Mouse (Mus musculus) limb, embryonic 12.5 days (tissue): ENCODE results near the gene Rhob. TPM values are rescaled to one million over a fixed set of nuclear protein-coding genes. Genes with fewer than 3 reads are reported as not detected.

ENCODE experiments used
- ATAC-seq: fragments of 200-750 bp; cut with Nextera tagmentation; 2 replicates; pipeline ENCODE4 v1.8.0; 2017; ENCODE audit warnings: low read depth, moderate TSS enrichment; ENCODE audit not compliant: insufficient number of reproducible peaks, insufficient read depth, low FRiP score, low TSS enrichment
- H3K27ac ChIP-seq: fragments of 300-500 bp; sonication (generic); 2 replicates; pipeline ENCODE4 v1.5.1; 2016; ENCODE audit warnings: mild to moderate bottlenecking, moderate library complexity
- H3K27me3 ChIP-seq: fragments of 300-500 bp; sonication (generic); 2 replicates; pipeline ENCODE4 v1.6.1; 2016; ENCODE audit warnings: mild to moderate bottlenecking, moderate library complexity
- H3K36me3 ChIP-seq: fragments of 300-500 bp; sonication (generic); 2 replicates; pipeline ENCODE4 v1.6.1; 2016; ENCODE audit warnings: mild to moderate bottlenecking, moderate library complexity
- H3K4me1 ChIP-seq: fragments of 300-500 bp; sonication (generic); replicated peaks from 2 replicates; pipeline ENCODE4 v1.6.1; 2016
- H3K4me2 ChIP-seq: fragments of 300-500 bp; sonication (generic); 2 replicates; pipeline ENCODE4 v1.6.1; 2016; ENCODE audit warnings: mild to moderate bottlenecking, moderate library complexity
- H3K4me3 ChIP-seq: fragments of 300-500 bp; sonication (generic); replicated peaks from 2 replicates; pipeline ENCODE4 v1.5.1; 2016; ENCODE audit warnings: mild to moderate bottlenecking
- H3K9ac ChIP-seq: fragments of 300-500 bp; sonication (generic); replicated peaks from 2 replicates; pipeline ENCODE4 v1.6.1; 2016; ENCODE audit warnings: mild to moderate bottlenecking, moderate library complexity
- H3K9me3 ChIP-seq: fragments of 300-500 bp; sonication (generic); 2 replicates; pipeline ENCODE4 v1.6.1; 2016; ENCODE audit warnings: mild to moderate bottlenecking, moderate library complexity
- WGBS: fragments of 180-500 bp; shearing (Covaris S2); methylation state at CpG from one replicate; pipeline ENCODE4 v1.1.7; 2016; 5-methylcytosine and 5-hydroxymethylcytosine counted together
- polyA plus RNA-seq: library from polyadenylated mRNA; unstranded; fragments of >200 nt; fragmentation: Nextera tagmentation; extraction: Ambion mirVana; gene quantifications from 2 replicates; pipeline ENCODE4 v1.2.1, GENCODE M21; 2016

Rhob gene
- polyA plus RNA-seq, 1 experiment from 2014 or later, result 35.1 TPM

- ATAC-seq, result no peak
- Histone ChIP-seq H3K27me3 (no peaks in the 10 kb centered on the region), H3K27ac (no peak overlapping the region), H3K4me2 (no peak overlapping the region), H3K36me3 (no peaks in the 10 kb centered on the region), H3K9ac (no peak overlapping the region), H3K4me3 (no peak overlapping the region), H3K9me3 (no peaks in the 10 kb centered on the region), H3K4me1 (peaks cover 22% of the 10 kb centered on the region)
- 11% methylated on average over 6 of the region's 6 CpGs for WGBS
Observed at GRCm38 (mm10) chr12:8502546-8502945, 2.7 kb upstream of the Rhob start.

GRCm38 (mm10) chr12:8501571-8502305 is 1.9 kb upstream of the Rhob start:
- no peak overlapping the region for H3K27ac ChIP-seq
- WGBS, result 87% methylated on average over 14 of the region's 14 CpGs
- H3K36me3 ChIP-seq, result no peaks in the 10 kb centered on the region
- ATAC-seq, result no peak
- H3K9ac ChIP-seq, result no peak overlapping the region
- no peak overlapping the region for H3K4me2 ChIP-seq
- no peaks in the 10 kb centered on the region for H3K9me3 ChIP-seq
- peaks cover 29% of the 10 kb centered on the region for H3K4me1 ChIP-seq
- no peak overlapping the region for H3K4me3 ChIP-seq
- no peaks in the 10 kb centered on the region for H3K27me3 ChIP-seq

- Histone ChIP-seq H3K4me1 (peaks cover 36% of the 10 kb centered on the region), H3K27ac (peak overlapping the region; percentile 99), H3K36me3 (no peaks in the 10 kb centered on the region), H3K27me3 (no peaks in the 10 kb centered on the region), H3K9ac (peak overlapping the region; percentile 93), H3K4me3 (peak overlapping the region; percentile 77), H3K9me3 (no peaks in the 10 kb centered on the region), H3K4me2 (peak overlapping the region; percentile 94)
- 53% methylated on average over 17 of the region's 17 CpGs for WGBS
- no peak for ATAC-seq
Observed at GRCm38 (mm10) chr12:8500597-8501570, 1.1 kb upstream of the Rhob start.

- Histone ChIP-seq H3K4me1 (peaks cover 39% of the 10 kb centered on the region), H3K27ac (peak overlapping the region; percentile 99), H3K4me2 (peak overlapping the region; percentile 94), H3K9ac (peak overlapping the region; percentile 93), H3K27me3 (no peaks in the 10 kb centered on the region), H3K36me3 (no peaks in the 10 kb centered on the region), H3K4me3 (peak overlapping the region; percentile 77), H3K9me3 (no peaks in the 10 kb centered on the region)
- under 1% methylated on average over 99 of the region's 99 CpGs for WGBS
- peak; percentile 0 for ATAC-seq
Observed at GRCm38 (mm10) chr12:8499001-8499870, 573 bp downstream of the Rhob start.

- Histone ChIP-seq H3K4me2 (peak overlapping the region; percentile 94), H3K4me3 (peak overlapping the region; percentile 77), H3K36me3 (no peaks in the 10 kb centered on the region), H3K27me3 (no peaks in the 10 kb centered on the region), H3K9ac (peak overlapping the region; percentile 93), H3K27ac (peak overlapping the region; percentile 99), H3K4me1 (peaks cover 39% of the 10 kb centered on the region), H3K9me3 (no peaks in the 10 kb centered on the region)
- 4% methylated on average over 12 of the region's 13 CpGs for WGBS
- ATAC-seq, result no peak
Observed at GRCm38 (mm10) chr12:8498591-8499000, 1.2 kb downstream of the Rhob start.

- peak overlapping the region; percentile 93 for H3K9ac ChIP-seq
- no peaks in the 10 kb centered on the region for H3K27me3 ChIP-seq
- peaks cover 39% of the 10 kb centered on the region for H3K4me1 ChIP-seq
- H3K27ac ChIP-seq, result peak overlapping the region; percentile 99; the same call in 1 of the 2 replicates
- peak overlapping the region; percentile 94 for H3K4me2 ChIP-seq
- H3K9me3 ChIP-seq, result no peaks in the 10 kb centered on the region
- H3K4me3 ChIP-seq, result peak overlapping the region; percentile 77
- 24% methylated on average over 8 of the region's 8 CpGs for WGBS
- no peak for ATAC-seq
- no peaks in the 10 kb centered on the region for H3K36me3 ChIP-seq
Observed at GRCm38 (mm10) chr12:8498148-8498571, 1.6 kb downstream of the Rhob start.

GRCm38 (mm10) chr12:8497314-8497706 is 2.5 kb downstream of the Rhob start:
- Histone ChIP-seq H3K27ac (no peak overlapping the region), H3K9me3 (no peaks in the 10 kb centered on the region), H3K36me3 (no peaks in the 10 kb centered on the region), H3K4me3 (peak overlapping the region; percentile 77; the same call in 1 of the 2 replicates), H3K4me2 (peak overlapping the region; percentile 94), H3K27me3 (no peaks in the 10 kb centered on the region), H3K4me1 (peaks cover 39% of the 10 kb centered on the region), H3K9ac (no peak overlapping the region)
- no peak for ATAC-seq
- 11% methylated on average over 2 of the region's 2 CpGs for WGBS

GRCm38 (mm10) chr12:8496679-8497313 is 3.0 kb downstream of the Rhob start:
- no peak overlapping the region for H3K9ac ChIP-seq
- H3K36me3 ChIP-seq, result no peaks in the 10 kb centered on the region
- no peaks in the 10 kb centered on the region for H3K27me3 ChIP-seq
- H3K4me2 ChIP-seq, result peak overlapping the region; percentile 94
- peak overlapping the region; percentile 84 for H3K27ac ChIP-seq
- no peak overlapping the region for H3K4me3 ChIP-seq
- peaks cover 39% of the 10 kb centered on the region for H3K4me1 ChIP-seq
- no peak for ATAC-seq
- H3K9me3 ChIP-seq, result no peaks in the 10 kb centered on the region
- 47% methylated on average over 2 of the region's 2 CpGs for WGBS

- peaks cover 36% of the 10 kb centered on the region for H3K4me1 ChIP-seq
- peak overlapping the region; percentile 39 for H3K4me2 ChIP-seq
- no peaks in the 10 kb centered on the region for H3K9me3 ChIP-seq
- no peaks in the 10 kb centered on the region for H3K27me3 ChIP-seq
- no peak for ATAC-seq
- no peak overlapping the region for H3K4me3 ChIP-seq
- no peaks in the 10 kb centered on the region for H3K36me3 ChIP-seq
- 19% methylated on average over 15 of the region's 15 CpGs for WGBS
- no peak overlapping the region for H3K9ac ChIP-seq
- peak overlapping the region; percentile 84 for H3K27ac ChIP-seq
Observed at GRCm38 (mm10) chr12:8495881-8496678, 3.7 kb downstream of the Rhob start.

- Histone ChIP-seq H3K4me3 (no peak overlapping the region), H3K9me3 (no peaks in the 10 kb centered on the region), H3K27me3 (no peaks in the 10 kb centered on the region), H3K4me1 (peaks cover 28% of the 10 kb centered on the region), H3K4me2 (no peak overlapping the region), H3K9ac (no peak overlapping the region), H3K36me3 (no peaks in the 10 kb centered on the region), H3K27ac (no peak overlapping the region)
- no peak for ATAC-seq
- WGBS, result 92% methylated on average over 3 of the region's 3 CpGs
Observed at GRCm38 (mm10) chr12:8494675-8495074, 5.1 kb downstream of the Rhob start.
